Mouse (Mus musculus) gastrocnemius, postnatal 36 days (tissue): ENCODE measurements around the gene Fcamr. TPM values are rescaled to one million over a fixed set of nuclear protein-coding genes. Genes with fewer than 3 reads are reported as not detected.

Source experiments
- DNase-seq, 2 experiments: peaks; one replicate each; pipeline ENCODE4 v3.0.0; 2022
- intact Hi-C: fragments of 180-260 bp; cut with DNase I; formaldehyde crosslinking; loops from one replicate; pipeline ENCODE4 v1.15.1; 2025
- total RNA-seq, 2 experiments: library from RNA; stranded (reverse); gene quantifications; 2 replicates each; pipeline ENCODE4 v1.2.3; 2021

Gene Fcamr
- total RNA-seq, 2 experiments from 2014 or later, result 0.27 TPM; not detected in 1

GRCm38 (mm10) chr1:130844516-130844915, 43.8 kb downstream of the Fcamr start:
- DNase-seq, result no peak
- intact Hi-C loops, result no loop called here

GRCm38 (mm10) chr1:130849530-130850214, 49.0 kb downstream of the Fcamr start:
- intact Hi-C loops, result no loop called here

GRCm38 (mm10) chr1:130850405-130850804, 49.7 kb downstream of the Fcamr start:
- intact Hi-C loops, result no loop called here
- DNase-seq, result no peak

More at GRCm38 (mm10) chr1:130849530-130850214, 49.0 kb downstream of the Fcamr start:
- no peak for DNase-seq

- DNase-seq, result no peak
- intact Hi-C loops, result no loop called here
Observed at GRCm38 (mm10) chr1:130854819-130855218, 54.1 kb downstream of the Fcamr start.

GRCm38 (mm10) chr1:130855723-130856122, 55.0 kb downstream of the Fcamr start:
- intact Hi-C loops, result no loop called here
- DNase-seq, result no peak

GRCm38 (mm10) chr1:130857456-130857855, 56.8 kb downstream of the Fcamr start:
- intact Hi-C loops, result no loop called here
- no peak for DNase-seq

GRCm38 (mm10) chr1:130864238-130864637, 63.5 kb downstream of the Fcamr start:
- DNase-seq, result no peak
- intact Hi-C loops, result no loop called here

Other genes starting within 250 kb of the Fcamr start
- not detected for gene Zp3r, start 171.3 kb upstream of the Fcamr start, total RNA-seq
- gene C4bp, start 139.3 kb upstream of the Fcamr start, total RNA-seq, result not detected
- gene Gm29427, start 85.1 kb upstream of the Fcamr start, total RNA-seq, result not detected
- gene Yod1, start 83.6 kb upstream of the Fcamr start, total RNA-seq, result 1 to 10 TPM; 3.0 to 3.9 TPM
- gene Pfkfb2, start 71.6 kb upstream of the Fcamr start, total RNA-seq, result 10 to 100 TPM in 1 of 2 experiments, 1 to 10 TPM in 1; 9.6 to 12.8 TPM
- gene AA986860, start 68.9 kb upstream of the Fcamr start, total RNA-seq, result under 1 TPM; 0.15 to 0.30 TPM
- gene Pigr, start 25.8 kb downstream of the Fcamr start, total RNA-seq, result under 1 TPM in 1 of 2 experiments, not detected in 1; 0.13 TPM
- not detected for gene Fcmr, start 64.8 kb downstream of the Fcamr start, total RNA-seq
- gene Il24, start 86.6 kb downstream of the Fcamr start, total RNA-seq, result not detected
- not detected for gene Il20, start 110.5 kb downstream of the Fcamr start, total RNA-seq
- gene Il19, start 139.2 kb downstream of the Fcamr start, total RNA-seq, result not detected
- gene Il10, start 218.9 kb downstream of the Fcamr start, total RNA-seq, result not detected